Mouse (Mus musculus): ENCODE results near the gene Tpcn2. TPM values are rescaled to one million over a fixed set of nuclear protein-coding genes. Genes with fewer than 3 reads are reported as not detected.

Gene Tpcn2
- polyA plus RNA-seq, 3 experiments from 2014 or later, result 6.9 to 7.6 (median 7.6) TPM

GRCm38 (mm10) chr7:145146252-145146930 is 137.4 kb downstream of the Tpcn2 start:
- ATAC-seq, result no peak

- no peak for ATAC-seq
Observed at GRCm38 (mm10) chr7:145143502-145144070, 140.2 kb downstream of the Tpcn2 start.

DNA sequence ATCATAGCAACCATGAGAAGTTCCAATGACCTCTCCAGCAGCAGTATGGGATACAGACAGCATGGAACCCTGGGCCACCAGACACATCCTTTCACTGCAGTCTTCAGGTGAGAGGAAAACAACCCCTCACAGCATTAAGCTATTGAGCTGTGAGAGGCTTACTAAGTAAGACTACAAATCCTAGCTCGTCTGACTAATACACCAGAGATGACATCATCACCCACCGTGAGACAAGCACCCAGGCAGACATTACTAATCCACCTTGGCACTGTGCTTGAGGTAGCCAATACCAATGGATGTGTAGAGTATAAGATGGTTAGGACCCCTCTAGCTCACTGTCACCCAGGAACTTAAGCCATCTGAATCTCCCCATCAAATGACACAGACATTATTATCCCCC is 143.2 kb downstream of the Tpcn2 start:
- ATAC-seq, result no peak

- no peak for ATAC-seq
Observed at GRCm38 (mm10) chr7:145139576-145139975, 144.2 kb downstream of the Tpcn2 start.

DNA sequence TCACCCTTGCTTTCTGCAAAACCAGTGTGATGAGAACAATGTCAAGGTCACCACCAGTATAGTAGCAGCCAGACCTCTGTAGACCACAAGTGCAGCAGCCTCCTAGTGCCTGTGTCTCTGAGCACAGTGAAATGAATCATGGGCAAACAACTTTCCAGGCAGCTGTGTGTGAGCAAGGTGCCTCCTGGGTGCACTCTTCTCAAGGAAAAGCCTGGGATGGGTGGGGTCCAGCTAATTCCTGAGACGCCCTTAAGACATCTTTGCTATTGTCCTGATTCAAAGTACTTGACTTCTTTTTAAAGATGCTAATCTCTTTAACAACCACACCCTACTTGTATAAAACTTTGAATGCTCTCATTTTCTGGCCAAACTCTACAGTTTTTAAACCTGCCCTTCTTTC is 144.7 kb downstream of the Tpcn2 start:
- ATAC-seq, result no peak

- ATAC-seq, result no peak
Observed at GRCm38 (mm10) chr7:145137871-145138270, 145.9 kb downstream of the Tpcn2 start.

DNA sequence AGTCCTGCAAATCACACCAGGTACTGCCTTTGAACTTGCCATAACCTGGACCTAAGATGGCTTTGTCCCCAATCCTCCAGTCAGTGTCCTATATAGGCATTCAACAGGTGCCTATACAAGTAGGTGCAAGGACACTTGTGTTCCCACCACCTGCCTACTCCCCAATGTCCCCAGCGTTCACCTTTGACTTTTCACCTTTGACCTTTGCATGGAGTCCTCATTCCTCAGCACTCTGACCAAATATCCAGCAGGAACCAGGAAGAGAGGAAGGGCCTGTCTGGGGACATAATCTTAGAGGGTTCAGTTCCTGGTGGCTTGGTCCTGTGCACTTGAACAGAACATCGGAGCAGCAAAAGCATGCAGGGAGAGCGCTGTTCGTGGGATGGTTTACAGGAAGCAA is 147.0 kb downstream of the Tpcn2 start:
- no peak for ATAC-seq

Other genes starting within 250 kb of the Tpcn2 start
- not detected for gene 1810010D01Rik, start 75.9 kb downstream of the Tpcn2 start, polyA plus RNA-seq (2017; shearing (Covaris generic))
- not detected for gene Mrgprf, start 16.8 kb upstream of the Tpcn2 start, polyA plus RNA-seq (2017; shearing (Covaris generic))
- gene Mrgprd, start 30.8 kb upstream of the Tpcn2 start, polyA plus RNA-seq (2017; shearing (Covaris generic)), result not detected

All from inflammation-experienced regulatory T-cells, adult 6 months (primary cell).